Mouse (Mus musculus): ENCODE measurements around the gene Tmem156. TPM values are rescaled to one million over a fixed set of nuclear protein-coding genes. Genes with fewer than 3 reads are reported as not detected.

Tmem156 gene
- polyA plus RNA-seq (2014; fragmentation: Illumina TruSeq; extraction: RNeasy Lipid Tissue Mini Kit (QIAGEN cat#74804); ENCODE audit: low read depth, low replicate concordance): 49.9 TPM

GRCm38 (mm10) chr5:65091921-65092320, at the start of gene Tmem156:
Tmem156 (minus strand) TSS chr5:65092132.

GRCm38 (mm10) chr5:65106876-65107772, 15.2 kb upstream of the Tmem156 start, which contains the start of gene Klhl5:
Klhl5 (plus strand) TSS chr5:65107539.

Other genes with a start within 250 kb of the Tmem156 start
- gene Tlr1, start 158.6 kb downstream of the Tmem156 start, polyA plus RNA-seq (2014; fragmentation: Illumina TruSeq; extraction: RNeasy Lipid Tissue Mini Kit (QIAGEN cat#74804); ENCODE audit: low read depth, low replicate concordance): 0.64 TPM
- 0.28 TPM for gene Tlr6, start 132.0 kb downstream of the Tmem156 start, polyA plus RNA-seq (2014; fragmentation: Illumina TruSeq; extraction: RNeasy Lipid Tissue Mini Kit (QIAGEN cat#74804); ENCODE audit: low read depth, low replicate concordance)
- gene Fam114a1, start 122.1 kb downstream of the Tmem156 start, polyA plus RNA-seq (2014; fragmentation: Illumina TruSeq; extraction: RNeasy Lipid Tissue Mini Kit (QIAGEN cat#74804); ENCODE audit: low read depth, low replicate concordance): 4.2 TPM
- gene Klhl5, start 15.4 kb upstream of the Tmem156 start, polyA plus RNA-seq (2014; fragmentation: Illumina TruSeq; extraction: RNeasy Lipid Tissue Mini Kit (QIAGEN cat#74804); ENCODE audit: low read depth, low replicate concordance): 28.3 TPM
- gene Wdr19, start 107.6 kb upstream of the Tmem156 start, polyA plus RNA-seq (2014; fragmentation: Illumina TruSeq; extraction: RNeasy Lipid Tissue Mini Kit (QIAGEN cat#74804); ENCODE audit: low read depth, low replicate concordance): 49.3 TPM
- gene Rfc1, start 243.5 kb upstream of the Tmem156 start, polyA plus RNA-seq (2014; fragmentation: Illumina TruSeq; extraction: RNeasy Lipid Tissue Mini Kit (QIAGEN cat#74804); ENCODE audit: low read depth, low replicate concordance): 85.2 TPM